Mouse (Mus musculus): ENCODE results near the gene 6430628N08Rik. TPM values are rescaled to one million over a fixed set of nuclear protein-coding genes. Genes with fewer than 3 reads are reported as not detected.

6430628N08Rik gene
- total RNA-seq, 2 experiments from 2014 or later, result 0.21 TPM; not detected in 1

DNA sequence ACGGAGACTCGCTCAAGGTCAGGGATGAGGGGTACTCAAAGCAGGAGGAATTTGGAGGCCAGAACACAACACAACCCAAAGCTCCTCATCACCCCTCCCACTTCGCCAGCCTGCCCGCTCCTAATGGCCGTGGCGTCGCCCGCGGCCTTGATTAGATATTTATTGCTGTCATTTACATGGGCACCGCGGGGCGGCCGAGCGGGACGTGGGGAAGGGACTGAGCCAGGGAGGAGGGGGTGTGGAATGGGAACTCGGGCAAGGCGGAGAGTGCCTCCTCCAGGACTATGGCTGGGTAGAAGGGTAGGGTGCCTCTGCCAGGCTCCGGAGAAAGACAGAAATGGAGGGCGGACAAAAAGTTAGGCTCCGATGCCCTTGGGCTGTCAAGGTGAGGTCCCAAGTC lies 46.2 kb downstream of the 6430628N08Rik start:
- intact Hi-C loops (cut with DNase I), result loop anchor here (5.0 to 10.0 kb wide), 2 partner anchors 879 to 1022 kb away; partner anchors contain the start of gene Tal1
- no peak for DNase-seq (ENCODE audit: low spot score in 2 of 2)

DNA sequence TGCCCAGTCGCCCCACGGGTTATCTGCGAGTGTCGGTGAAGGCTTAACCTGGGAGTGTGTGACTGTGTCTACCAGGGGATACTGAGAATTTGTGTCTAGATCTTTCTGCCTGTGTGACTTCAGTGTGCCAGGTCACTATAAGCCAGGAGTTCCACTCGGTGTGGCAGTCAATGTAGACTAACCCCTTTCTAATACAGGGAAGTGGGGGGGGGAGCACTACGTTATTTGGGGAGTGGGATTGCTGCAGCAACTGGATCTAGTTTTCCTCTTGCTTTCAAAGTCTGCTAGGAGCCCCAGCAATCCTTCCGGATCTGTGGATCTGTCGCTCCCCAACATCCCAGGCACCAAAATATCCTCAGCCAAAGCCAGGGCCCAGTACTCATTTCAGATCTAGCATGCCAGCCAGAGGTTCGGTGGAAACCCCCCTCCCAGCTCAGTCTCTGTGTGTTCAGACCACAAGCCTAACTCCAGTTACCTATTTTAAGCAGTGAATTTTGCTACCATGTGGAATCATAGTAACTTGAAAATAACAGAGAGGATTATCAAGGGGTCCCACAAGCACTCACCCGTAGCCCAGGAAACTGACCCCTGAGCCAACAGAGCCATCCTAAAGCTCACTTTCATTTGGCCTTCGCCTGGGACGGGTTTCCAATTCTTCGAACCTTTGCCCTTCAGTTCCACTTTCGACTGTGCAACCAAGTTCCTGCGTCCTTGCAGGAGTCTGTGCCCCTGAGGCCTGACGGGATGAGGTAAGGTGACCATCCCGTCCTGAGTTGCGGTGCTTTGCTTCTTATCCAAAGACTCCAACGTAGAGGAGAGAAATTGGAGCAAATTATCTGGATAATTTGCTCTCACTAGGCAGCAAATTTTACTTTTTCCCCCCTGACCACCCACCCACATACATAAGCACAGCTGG lies 46.9 kb downstream of the 6430628N08Rik start:
- DNase-seq (ENCODE audit: low spot score in 2 of 2), result no peak
- intact Hi-C loops (cut with DNase I), result loop anchor here (5.0 to 10.0 kb wide), 2 partner anchors 880 to 1023 kb away; partner anchors contain the start of gene Tal1

DNA sequence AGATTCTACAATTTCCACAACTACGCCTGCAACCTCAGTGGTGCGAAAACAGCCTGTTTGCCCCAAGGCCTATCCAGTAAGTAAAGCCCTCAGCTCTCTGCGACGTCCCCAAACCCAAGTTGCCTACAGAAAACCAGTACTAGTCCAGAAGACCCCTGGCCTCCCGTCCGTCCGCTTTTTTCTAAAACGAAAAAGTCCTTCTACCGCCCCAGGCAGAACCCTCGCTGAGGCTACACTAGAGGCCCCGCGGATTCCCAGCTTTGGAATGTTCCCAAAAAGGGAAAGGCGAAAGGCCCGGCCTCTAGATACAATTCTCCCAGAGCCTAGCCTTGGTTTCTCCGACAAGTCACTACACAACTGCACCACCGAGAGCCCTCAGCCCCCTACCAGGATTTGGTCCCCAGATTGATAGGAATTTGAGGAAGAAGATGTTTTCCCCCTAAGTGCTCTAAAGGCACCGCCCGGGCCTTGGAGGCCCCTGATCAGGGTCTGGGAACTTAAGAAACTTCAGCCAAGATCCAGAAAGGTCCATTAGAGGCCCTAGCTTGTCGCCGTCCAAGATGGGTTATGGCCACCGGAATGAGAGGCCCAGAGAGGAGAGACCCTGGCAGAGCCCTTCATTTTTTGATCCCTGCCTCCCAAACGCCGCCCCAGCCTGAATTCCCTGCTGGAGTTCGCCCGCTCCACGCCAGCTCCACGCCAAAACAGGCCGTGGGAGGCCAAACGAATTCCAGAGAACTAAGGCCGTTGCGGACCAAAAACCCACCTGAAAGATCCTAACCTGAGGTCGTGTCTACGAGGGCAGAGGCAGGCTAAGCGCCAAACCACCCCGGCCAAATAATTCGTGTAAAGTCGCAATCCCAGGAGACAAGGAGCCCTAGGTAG lies 48.1 kb downstream of the 6430628N08Rik start:
- DNase-seq (ENCODE audit: low spot score in 2 of 2), result peak in 1 of 2 experiments; percentile 10
- intact Hi-C loops (cut with DNase I), result loop anchor here (5.0 to 10.0 kb wide), 2 partner anchors 881 to 1024 kb away; partner anchors contain the start of gene Tal1

DNA sequence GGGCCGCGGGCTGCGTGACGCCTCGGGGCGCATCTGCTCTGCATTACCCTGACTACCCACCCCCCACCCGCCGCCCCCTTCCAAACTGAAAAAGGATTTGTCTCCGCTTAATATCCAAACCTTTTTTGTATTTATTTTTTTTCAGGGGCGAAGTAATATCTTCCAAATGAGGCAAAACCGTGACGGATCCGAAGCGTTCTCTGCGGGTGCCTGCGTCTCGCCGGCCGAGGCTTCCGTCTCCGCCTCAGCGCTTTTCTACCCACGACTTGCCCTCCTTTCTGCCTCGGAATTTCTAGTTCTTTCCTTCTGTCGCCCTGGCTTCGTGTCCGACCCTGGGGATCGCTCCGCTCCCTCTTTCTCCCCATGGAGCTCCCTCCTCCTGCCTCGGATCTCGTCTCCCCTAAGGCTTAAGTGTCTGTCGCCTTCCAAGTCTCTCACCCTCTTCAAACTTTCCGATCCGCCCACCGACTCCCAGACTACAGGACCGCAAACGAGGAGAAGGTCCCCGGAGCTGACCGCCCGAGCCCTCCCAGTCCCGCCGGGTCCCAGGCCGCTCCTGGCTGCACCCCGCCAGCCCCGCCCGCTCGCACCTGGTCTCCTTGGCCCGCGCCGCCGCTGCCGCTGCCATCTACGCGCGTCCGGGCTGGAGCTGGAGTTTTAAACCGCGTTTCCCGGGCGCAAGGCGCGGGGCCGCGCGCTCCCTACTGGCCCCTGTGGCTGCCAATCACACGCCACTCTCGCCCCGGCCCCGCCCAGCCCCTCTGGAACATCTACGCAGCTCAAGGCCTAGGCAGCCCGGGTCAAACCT lies 49.0 kb downstream of the 6430628N08Rik start, which contains the start of gene Dmbx1:
Gene Dmbx1, minus strand, starts transcription at position 632 of the 808 bp plus-strand sequence.
- intact Hi-C loops (cut with DNase I), result loop anchor here (5.0 to 10.0 kb wide), 2 partner anchors 882 to 1025 kb away; partner anchors contain the start of gene Tal1
- no peak for DNase-seq (ENCODE audit: low spot score in 2 of 2)

DNA sequence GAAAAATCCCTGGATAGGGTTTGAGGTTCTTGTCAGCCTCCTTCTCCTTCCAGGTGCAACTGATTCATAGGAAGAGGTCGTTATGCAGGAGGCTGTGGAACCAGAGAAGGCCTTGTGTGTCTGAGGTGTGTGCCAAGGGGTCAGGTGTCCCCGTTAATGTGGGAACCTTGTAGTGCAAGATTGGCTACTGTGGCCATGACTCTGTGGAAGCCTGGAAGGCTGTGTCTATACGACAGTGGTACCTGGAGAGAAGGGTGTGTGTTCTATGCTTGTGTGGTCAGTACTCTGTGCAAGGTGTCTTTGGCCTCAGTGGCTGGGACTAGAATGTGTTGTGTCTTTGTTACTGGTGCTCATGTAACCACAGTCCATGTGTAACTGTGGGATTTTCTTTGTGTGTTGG lies 50.2 kb downstream of the 6430628N08Rik start:
- intact Hi-C loops (cut with DNase I), result no loop called here
- DNase-seq (ENCODE audit: low spot score in 2 of 2), result no peak

DNA sequence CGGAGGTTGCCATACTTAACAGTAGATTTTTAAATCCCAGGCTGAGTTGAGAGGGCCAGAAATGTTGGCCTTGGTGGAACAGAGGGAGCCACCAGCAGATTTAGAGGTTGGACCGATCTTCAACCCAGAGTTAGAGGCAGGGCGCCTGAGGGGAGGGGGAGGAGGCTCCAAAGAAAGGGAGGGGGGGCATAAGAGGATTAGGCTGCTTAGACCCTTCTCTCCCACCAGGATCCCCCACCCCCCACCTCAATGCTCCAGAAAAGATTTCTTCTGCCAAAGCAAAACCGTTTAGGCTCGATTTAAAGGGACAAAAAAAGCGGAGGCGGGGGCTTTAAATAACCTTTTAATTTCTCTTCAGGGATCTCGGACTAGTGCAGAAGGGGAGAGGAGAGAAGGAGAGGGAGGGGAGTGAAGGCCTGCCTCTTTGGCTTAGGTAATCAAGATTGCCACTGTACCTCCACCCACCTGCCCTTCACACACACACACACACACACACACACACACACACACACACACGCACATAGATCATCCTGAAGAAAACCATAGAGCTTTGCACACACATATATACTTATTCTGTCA lies 50.9 kb downstream of the 6430628N08Rik start:
- intact Hi-C loops (cut with DNase I), result no loop called here
- no peak for DNase-seq (ENCODE audit: low spot score in 2 of 2)

DNA sequence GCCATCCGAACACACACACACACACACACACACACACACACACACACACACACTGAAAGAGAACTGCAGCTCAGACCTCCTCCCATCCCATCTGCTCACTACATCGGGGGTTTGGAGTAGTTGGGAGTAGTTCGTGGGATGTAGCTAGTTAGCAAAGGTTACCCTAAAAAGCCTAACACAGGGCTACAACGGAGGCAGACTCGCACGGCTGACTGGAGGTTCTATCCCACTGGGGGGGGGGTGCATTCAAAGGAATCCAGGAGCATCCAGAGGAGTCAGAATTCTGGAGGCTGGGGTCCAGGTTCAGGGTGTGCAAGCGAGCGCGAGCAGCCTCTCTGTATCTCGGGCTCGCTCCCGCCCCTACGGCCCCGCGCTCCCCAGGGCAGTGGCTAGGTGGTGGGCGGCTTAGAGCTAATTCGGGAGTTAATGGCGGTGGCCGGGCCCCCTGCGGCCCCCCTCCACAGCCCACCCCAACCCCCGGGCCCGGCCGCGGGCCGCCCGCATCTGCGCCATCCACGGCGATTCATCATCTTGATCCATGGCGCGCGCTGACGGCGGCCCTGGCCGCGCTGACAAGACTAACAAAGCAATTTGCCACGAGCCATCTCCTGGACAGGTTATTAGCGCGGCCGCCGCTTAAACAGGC lies 53.3 kb downstream of the 6430628N08Rik start:
- DNase-seq (ENCODE audit: low spot score in 2 of 2), result no peak
- intact Hi-C loops (cut with DNase I), result no loop called here

Other genes starting within 250 kb of the 6430628N08Rik start
- 1 to 10 TPM; 2.7 TPM for gene Cyp4b1, start 242.9 kb upstream of the 6430628N08Rik start, total RNA-seq (2021)
- 10 to 100 TPM; 44.1 to 45.9 TPM for gene Efcab14, start 152.9 kb upstream of the 6430628N08Rik start, total RNA-seq (2021)
- gene Tex38, start 109.6 kb upstream of the 6430628N08Rik start, total RNA-seq (2021), result under 1 TPM; 0.46 to 0.59 TPM
- gene Atpaf1, start 105.9 kb upstream of the 6430628N08Rik start, total RNA-seq (2021), result 10 to 100 TPM; 39.2 to 42.3 TPM
- 1 to 10 TPM; 3.1 TPM for gene Mob3c, start 62.6 kb upstream of the 6430628N08Rik start, total RNA-seq (2021)
- 10 to 100 TPM; 40.0 to 45.7 TPM for gene Mknk1, start 51.5 kb upstream of the 6430628N08Rik start, total RNA-seq (2021)
- gene Kncn, start 6.3 kb upstream of the 6430628N08Rik start, total RNA-seq (2021), result under 1 TPM; 0.17 to 0.64 TPM
- under 1 TPM in 1 of 2 experiments, not detected in 1; 0.18 TPM for gene Dmbx1, start 49.3 kb downstream of the 6430628N08Rik start, total RNA-seq (2021)
- gene Faah, start 127.3 kb downstream of the 6430628N08Rik start, total RNA-seq (2021), result 10 to 100 TPM; 86.6 to 90.7 TPM
- 1 to 10 TPM; 8.5 to 9.1 TPM for gene Nsun4, start 163.2 kb downstream of the 6430628N08Rik start, total RNA-seq (2021)
- gene Uqcrh, start 184.4 kb downstream of the 6430628N08Rik start, total RNA-seq (2021), result 100 to 1,000 TPM; 434 to 435 TPM
- gene Lrrc41, start 184.6 kb downstream of the 6430628N08Rik start, total RNA-seq (2021), result 10 to 100 TPM; 45.0 to 46.0 TPM
- gene Rad54l, start 233.0 kb downstream of the 6430628N08Rik start, total RNA-seq (2021), result under 1 TPM; 0.55 to 0.82 TPM
- 10 to 100 TPM; 69.3 to 71.5 TPM for gene Pomgnt1, start 233.2 kb downstream of the 6430628N08Rik start, total RNA-seq (2021)